Mouse (Mus musculus): ENCODE measurements around the gene Lix1l. TPM values are rescaled to one million over a fixed set of nuclear protein-coding genes. Genes with fewer than 3 reads are reported as not detected.

Gene Lix1l
- total RNA-seq (2021) = 10 to 100 TPM; 40.1 to 54.6 TPM

GRCm38 (mm10) chr3:96600639-96601250 lies at the start of gene Lix1l:
Lix1l (plus strand) TSS chr3:96601149.
- intact Hi-C loops (cut with DNase I) = no loop called here
- peak; percentile 97 to 98 for DNase-seq

- peak; percentile 76 to 80 for DNase-seq
- intact Hi-C loops (cut with DNase I) = loop anchor here (1.0 kb wide), 1 partner anchor 29 kb away; no protein-coding TSS in a partner anchor
These were observed 49.7 kb upstream of the Lix1l start for GRCm38 (mm10) chr3:96551203-96551602.

- peak in 1 of 2 experiments; percentile 20 for DNase-seq
- intact Hi-C loops (cut with DNase I) = loop anchor here (1.0 kb wide), 1 partner anchor 28 kb away; no protein-coding TSS in a partner anchor
These were observed 49.1 kb upstream of the Lix1l start for GRCm38 (mm10) chr3:96551890-96552289.

GRCm38 (mm10) chr3:96553601-96554000 lies 47.3 kb upstream of the Lix1l start:
- no peak for DNase-seq
- intact Hi-C loops (cut with DNase I) = no loop called here

- peak in 1 of 2 experiments; percentile 8 for DNase-seq
- intact Hi-C loops (cut with DNase I) = no loop called here
These were observed 46.7 kb upstream of the Lix1l start for GRCm38 (mm10) chr3:96554251-96554650.

GRCm38 (mm10) chr3:96555041-96555596 lies 45.8 kb upstream of the Lix1l start:
- peak; percentile 94 for DNase-seq
- intact Hi-C loops (cut with DNase I) = no loop called here

- DNase-seq = peak; percentile 11 to 25
- intact Hi-C loops (cut with DNase I) = no loop called here
These were observed 44.8 kb upstream of the Lix1l start for GRCm38 (mm10) chr3:96555999-96556614.

GRCm38 (mm10) chr3:96556651-96557635 lies 44.0 kb upstream of the Lix1l start:
- peak; percentile 56 to 57 for DNase-seq
- intact Hi-C loops (cut with DNase I) = loop anchor here (1.0 kb wide), 1 partner anchor 19 kb away; the partner anchor contains the start of gene Gm16253

GRCm38 (mm10) chr3:96557694-96558093 lies 43.3 kb upstream of the Lix1l start, which contains the start of gene Txnip:
Txnip (plus strand) TSS chr3:96557957.
- DNase-seq = peak; percentile 100
- intact Hi-C loops (cut with DNase I) = loop anchor here (1.0 kb wide), 1 partner anchor 19 kb away; the partner anchor contains the start of gene Gm16253

- intact Hi-C loops (cut with DNase I) = no loop called here
- DNase-seq = peak in 1 of 2 experiments; percentile 51
These were observed 42.8 kb upstream of the Lix1l start for GRCm38 (mm10) chr3:96558159-96558558.

- peak in 1 of 2 experiments; percentile 43 for DNase-seq
- intact Hi-C loops (cut with DNase I) = no loop called here
These were observed 42.2 kb upstream of the Lix1l start for GRCm38 (mm10) chr3:96558668-96559196.

- intact Hi-C loops (cut with DNase I) = no loop called here
- DNase-seq = peak in 1 of 2 experiments; percentile 60
These were observed 41.5 kb upstream of the Lix1l start for GRCm38 (mm10) chr3:96559398-96559910.

GRCm38 (mm10) chr3:96559911-96560850 lies 40.8 kb upstream of the Lix1l start:
- intact Hi-C loops (cut with DNase I) = no loop called here
- DNase-seq = peak; percentile 55 to 69

- peak in 1 of 2 experiments; percentile 52 for DNase-seq
- intact Hi-C loops (cut with DNase I) = no loop called here
These were observed 39.9 kb upstream of the Lix1l start for GRCm38 (mm10) chr3:96560881-96561668.

- DNase-seq = peak; percentile 69 to 81
- intact Hi-C loops (cut with DNase I) = no loop called here
These were observed 38.8 kb upstream of the Lix1l start for GRCm38 (mm10) chr3:96561946-96562681.

GRCm38 (mm10) chr3:96563267-96563666 lies 37.7 kb upstream of the Lix1l start:
- intact Hi-C loops (cut with DNase I) = no loop called here
- peak in 1 of 2 experiments; percentile 64 for DNase-seq

GRCm38 (mm10) chr3:96563911-96564632 lies 36.9 kb upstream of the Lix1l start:
- intact Hi-C loops (cut with DNase I) = no loop called here
- peak; percentile 70 to 79 for DNase-seq
